Mouse (Mus musculus): Measurements from ENCODE around the gene Rcn3.

GRCm38 (mm10) chr7:45082401-45083299, 9.4 kb downstream of the Rcn3 start:
- no peak for TF ChIP-seq CTCF (IDR thresholded peaks at IDR 0.05 in 2 of 3, conservative IDR thresholded peaks at IDR 0.05 in 1 of 3; ENCODE audit: control insufficient read depth in 1 of 3, insufficient read depth in 1 of 3, low read depth in 2 of 3, low read length in 3 of 3, poor library complexity in 1 of 3, severe bottlenecking in 1 of 3)
- no peak for TF ChIP-seq ZNF384 (IDR thresholded peaks at IDR 0.05; ENCODE audit: low read depth, low read length)
- no peak for TF ChIP-seq MAX (IDR thresholded peaks at IDR 0.05; ENCODE audit: low read length)
- no peak for TF ChIP-seq POLR2A (IDR thresholded peaks at IDR 0.05; ENCODE audit: control insufficient read depth in 1 of 2, insufficient read depth in 1 of 2, low read depth in 1 of 2, low read length in 2 of 2, poor library complexity in 1 of 2)
- no peak for TF ChIP-seq UBTF (IDR thresholded peaks at IDR 0.05; ENCODE audit: borderline replicate concordance, insufficient read depth, low read depth, low read length)
- no peak for TF ChIP-seq NELFE (IDR thresholded peaks at IDR 0.05; ENCODE audit: low read depth, low read length)
- no peak for TF ChIP-seq POLR2AphosphoS2 (IDR thresholded peaks at IDR 0.05; ENCODE audit: low read length)
- TF ChIP-seq TBP (IDR thresholded peaks at IDR 0.05; ENCODE audit: low read depth, low read length): no peak
- no peak for TF ChIP-seq TAL1 (IDR thresholded peaks at IDR 0.05; ENCODE audit: low read length)
- no peak for TF ChIP-seq MYC (IDR thresholded peaks at IDR 0.05; ENCODE audit: low read depth, low read length)

Data from MEL (cell line).